Mouse (Mus musculus) megakaryocyte, embryonic 14.5 days (primary cell): ENCODE measurements around the gene Csdc2. TPM values are rescaled to one million over a fixed set of nuclear protein-coding genes. Genes with fewer than 3 reads are reported as not detected.

Source experiments
- H3K27me3 ChIP-seq: replicated peaks from 2 replicates; pipeline ENCODE3; 2012; ENCODE audit warnings: inconsistent platforms
- H3K36me3 ChIP-seq: replicated peaks from 2 replicates; pipeline ENCODE3; 2012; ENCODE audit warnings: low read length, inconsistent platforms, mixed read lengths
- H3K4me1 ChIP-seq: 2 replicates; pipeline ENCODE4 v1.6.1; 2012; ENCODE audit warnings: inconsistent platforms
- H3K4me3 ChIP-seq: replicated peaks from 2 replicates; pipeline ENCODE3; 2012; ENCODE audit warnings: moderate library complexity, mild to moderate bottlenecking, inconsistent platforms
- H3K9me3 ChIP-seq: 2 replicates; pipeline ENCODE4 v1.6.1; 2012; ENCODE audit warnings: inconsistent platforms
- FLI1 ChIP-seq: IDR thresholded peaks from 2 replicates; pipeline ENCODE4 v1.6.1; 2012; ENCODE audit warnings: low read length, inconsistent platforms, mixed read lengths
- GATA1 ChIP-seq: IDR thresholded peaks from 3 replicates; pipeline ENCODE4 v1.6.1; 2012; ENCODE audit warnings: mixed read lengths, low read length, inconsistent platforms, borderline replicate concordance
- polyA plus RNA-seq: library from polyadenylated mRNA; stranded (reverse); fragments of >175 nt; gene quantifications from 2 replicates; pipeline ENCODE4 v1.2.3, GENCODE M21; 2012; ENCODE audit warnings: low replicate concordance; ENCODE audit not compliant: insufficient read depth

Csdc2 gene
- not detected in 2 replicates for polyA plus RNA-seq

DNA sequence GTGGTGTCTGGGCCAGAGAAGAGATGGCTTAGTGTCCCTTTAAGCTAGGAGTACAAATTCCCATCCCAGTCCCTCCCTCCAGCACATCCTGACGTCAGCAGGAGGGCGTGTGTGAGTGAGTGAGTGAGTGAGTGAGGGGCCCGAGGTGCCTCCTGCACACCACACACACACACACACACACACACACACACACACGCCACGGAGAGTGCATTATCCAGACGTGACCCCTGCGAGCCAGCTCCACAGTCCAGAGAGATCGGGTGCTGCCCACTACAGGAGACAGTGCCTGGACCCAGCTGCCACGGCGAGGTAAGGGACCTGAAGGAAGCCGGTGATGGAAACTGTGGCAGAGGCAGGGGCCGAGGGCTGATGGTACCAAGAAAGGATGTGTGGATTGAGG is at the start of gene Csdc2:
Csdc2 (plus strand) TSS at position 81 of the 400 bp plus-strand sequence.
- Histone ChIP-seq H3K36me3 (no peaks in the 10 kb centered on the region), H3K27me3 (peaks cover 18% of the 10 kb centered on the region), H3K9me3 (no peaks in the 10 kb centered on the region), H3K4me1 (peaks cover 68% of the 10 kb centered on the region), H3K4me3 (peak within 1 kb of the TSS; percentile 35)
- TF ChIP-seq FLI1 (no peak), GATA1 (no peak)

DNA sequence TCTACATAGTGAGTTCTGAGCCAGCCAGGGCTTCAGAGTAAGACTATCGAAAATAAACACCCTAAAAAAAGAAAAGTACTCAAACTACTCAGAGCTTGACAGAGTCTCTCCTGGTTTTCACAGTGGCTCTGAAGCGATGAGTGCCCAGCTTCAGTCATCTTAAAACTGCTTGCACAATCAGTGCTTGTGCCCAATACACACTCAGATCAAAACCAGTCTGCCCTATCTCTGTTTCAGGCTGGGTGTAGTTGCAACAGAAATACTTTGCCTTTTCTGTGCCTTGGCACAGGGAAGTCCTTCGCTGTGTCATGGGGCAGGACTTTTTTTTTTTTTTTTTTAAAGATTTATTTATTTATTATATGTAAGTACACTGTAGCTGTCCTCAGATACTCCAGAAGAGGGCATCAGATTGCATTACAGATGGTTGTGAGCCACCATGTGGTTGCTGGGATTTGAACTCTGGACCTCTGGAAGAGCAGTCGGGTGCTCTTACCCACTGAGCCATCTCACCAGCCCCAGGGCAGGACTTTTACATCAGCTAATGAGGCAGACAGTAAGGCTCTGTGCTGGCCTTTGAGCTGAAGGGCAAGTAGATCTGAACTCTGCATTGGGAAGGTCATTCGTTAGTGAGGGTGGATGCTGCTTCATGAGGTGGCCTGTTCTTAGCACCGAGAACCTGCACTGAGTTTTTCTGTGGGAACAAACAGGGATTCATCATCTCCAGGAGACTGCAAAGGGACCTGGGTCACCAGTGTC is 49.6 kb upstream of the Csdc2 start:
- Histone ChIP-seq H3K27me3 (no peaks in the 10 kb centered on the region), H3K36me3 (peaks cover 80% of the 10 kb centered on the region), H3K4me3 (no peak overlapping the region), H3K9me3 (no peaks in the 10 kb centered on the region), H3K4me1 (peaks cover 50% of the 10 kb centered on the region)
- no peak for TF ChIP-seq FLI1
- TF ChIP-seq GATA1, result no peak

DNA sequence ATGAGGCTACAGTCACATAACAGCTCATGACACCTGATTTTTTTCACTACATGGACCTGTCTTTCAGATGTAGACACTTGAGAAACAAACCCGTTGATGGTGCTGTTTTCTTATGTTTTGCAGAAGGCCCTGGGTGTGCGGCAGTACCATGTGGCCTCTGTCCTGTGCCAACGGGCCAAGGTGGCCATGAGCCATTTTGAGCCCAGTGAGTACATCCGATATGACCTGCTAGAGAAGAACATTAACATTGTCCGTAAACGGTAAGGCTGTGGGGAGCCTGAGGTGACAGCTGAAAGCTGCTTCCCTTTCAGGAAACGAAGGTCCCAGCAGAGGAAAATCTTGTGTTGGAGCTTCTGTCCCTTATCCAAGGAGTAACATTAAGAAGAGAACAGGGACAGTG is 47.4 kb upstream of the Csdc2 start:
- H3K27me3 ChIP-seq, result no peaks in the 10 kb centered on the region
- peaks cover 81% of the 10 kb centered on the region for H3K36me3 ChIP-seq
- H3K4me1 ChIP-seq, result peaks cover 64% of the 10 kb centered on the region
- H3K9me3 ChIP-seq, result no peaks in the 10 kb centered on the region
- H3K4me3 ChIP-seq, result no peak overlapping the region
- TF ChIP-seq FLI1, result no peak
- TF ChIP-seq GATA1, result no peak

DNA sequence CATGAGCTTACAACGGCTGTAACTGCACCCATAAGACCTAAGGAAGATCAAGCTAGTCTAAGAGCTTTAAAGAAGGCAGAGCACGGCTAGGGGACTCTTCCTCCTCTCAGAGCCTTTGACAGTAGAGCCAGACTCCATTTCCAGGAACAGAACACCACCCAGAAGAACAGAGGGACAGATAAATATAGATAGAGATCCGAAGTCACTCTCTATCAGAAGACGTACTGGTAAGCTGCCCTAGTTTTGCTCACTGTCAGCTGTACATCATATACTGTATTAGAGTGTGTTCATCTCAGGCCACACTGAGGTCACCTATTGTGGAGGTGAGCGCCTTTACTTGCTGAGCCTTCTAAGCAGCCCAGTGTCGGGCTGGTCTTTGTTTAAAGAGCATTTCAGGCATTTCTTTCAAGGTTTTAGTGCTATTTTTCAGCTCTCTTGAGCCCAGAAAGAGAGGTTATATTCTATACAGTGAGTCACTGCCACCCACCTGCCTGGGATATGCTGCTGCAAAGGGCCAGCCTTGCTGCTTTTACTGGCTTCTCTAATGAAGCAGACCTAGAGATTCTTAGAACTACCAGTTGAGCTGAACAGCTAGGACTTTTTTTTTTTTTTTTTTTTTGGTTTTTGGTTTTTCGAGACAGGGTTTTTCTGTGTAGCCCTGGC is 45.3 kb upstream of the Csdc2 start:
- H3K9me3 ChIP-seq, result no peaks in the 10 kb centered on the region
- no peaks in the 10 kb centered on the region for H3K27me3 ChIP-seq
- TF ChIP-seq FLI1, result no peak
- no peak for TF ChIP-seq GATA1
- H3K4me3 ChIP-seq, result no peak overlapping the region
- peaks cover 86% of the 10 kb centered on the region for H3K36me3 ChIP-seq
- H3K4me1 ChIP-seq, result peaks cover 55% of the 10 kb centered on the region

DNA sequence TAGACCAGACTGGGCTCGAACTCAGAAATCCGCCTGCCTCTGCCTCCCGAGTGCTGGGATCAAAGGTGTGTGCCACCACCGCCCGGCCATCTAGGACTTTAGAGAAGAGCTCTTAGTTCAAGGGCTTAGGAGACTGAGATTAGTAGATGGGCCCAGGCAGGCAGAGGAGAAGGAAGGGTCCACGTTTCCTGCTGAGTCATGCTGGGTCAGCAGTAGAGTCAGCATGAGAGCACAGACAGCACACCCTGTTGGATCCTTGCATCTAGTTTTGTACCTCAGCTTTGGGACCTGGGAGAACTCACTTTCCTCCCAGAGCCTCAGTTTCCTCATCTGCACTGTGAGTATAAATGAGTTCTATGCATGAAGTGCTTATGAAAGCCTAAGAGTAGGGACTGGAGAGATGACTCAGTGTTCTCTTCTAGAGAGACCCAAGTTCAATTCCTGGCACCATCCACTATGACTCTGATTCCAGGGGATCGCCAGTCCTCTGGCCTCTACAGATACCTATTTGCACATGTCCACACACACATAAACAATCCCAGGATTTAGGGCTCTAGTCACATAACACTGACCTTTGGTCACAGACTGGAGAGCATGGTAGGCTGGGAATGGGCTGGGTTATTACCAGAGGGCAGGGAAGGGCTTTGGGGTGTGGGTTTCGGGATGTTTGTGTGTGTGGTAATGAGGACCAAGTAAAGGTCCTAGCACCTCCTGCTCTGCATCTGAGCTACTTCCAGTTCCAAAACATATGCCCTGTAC is 44.6 kb upstream of the Csdc2 start:
- TF ChIP-seq FLI1 (no peak), GATA1 (no peak)
- peaks cover 48% of the 10 kb centered on the region for H3K4me1 ChIP-seq
- no peaks in the 10 kb centered on the region for H3K27me3 ChIP-seq
- H3K4me3 ChIP-seq, result peak overlapping the region; percentile 73
- no peaks in the 10 kb centered on the region for H3K9me3 ChIP-seq
- peaks cover 88% of the 10 kb centered on the region for H3K36me3 ChIP-seq

- H3K36me3 ChIP-seq, result peaks cover 90% of the 10 kb centered on the region
- H3K4me3 ChIP-seq, result no peak overlapping the region
- H3K27me3 ChIP-seq, result no peaks in the 10 kb centered on the region
- no peaks in the 10 kb centered on the region for H3K9me3 ChIP-seq
- TF ChIP-seq GATA1, result no peak
- TF ChIP-seq FLI1, result no peak
- H3K4me1 ChIP-seq, result peaks cover 40% of the 10 kb centered on the region
Measured at GRCm38 (mm10) chr15:81894002-81894401, 42.6 kb upstream of the Csdc2 start.

DNA sequence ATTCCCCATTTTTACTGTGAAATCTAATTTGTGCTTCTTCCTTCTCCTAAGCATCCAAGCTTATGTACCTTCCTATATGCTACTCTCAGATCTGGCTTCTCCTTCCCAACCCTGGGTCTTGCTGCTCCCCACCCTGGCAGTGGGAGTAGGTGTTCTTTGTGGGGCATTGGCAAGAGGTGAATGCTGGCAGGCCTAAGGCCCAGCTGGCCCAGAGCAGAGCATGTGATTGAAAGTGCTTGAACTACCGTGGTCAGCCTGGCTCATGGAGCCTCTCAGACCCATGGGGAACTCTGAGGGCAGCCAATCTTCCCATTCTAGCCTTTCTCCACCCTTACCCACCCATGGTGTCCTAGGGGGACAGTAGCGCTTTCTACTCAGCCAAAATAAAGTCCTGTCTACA is 40.2 kb upstream of the Csdc2 start:
- Histone ChIP-seq H3K4me3 (no peak overlapping the region), H3K36me3 (peaks cover 88% of the 10 kb centered on the region)
- TF ChIP-seq FLI1 (no peak), GATA1 (no peak)

GRCm38 (mm10) chr15:81897607-81898285 is 38.8 kb upstream of the Csdc2 start:
- no peaks in the 10 kb centered on the region for H3K9me3 ChIP-seq
- H3K27me3 ChIP-seq, result no peaks in the 10 kb centered on the region
- no peak overlapping the region for H3K4me3 ChIP-seq
- H3K36me3 ChIP-seq, result peaks cover 92% of the 10 kb centered on the region
- peaks cover 18% of the 10 kb centered on the region for H3K4me1 ChIP-seq
- TF ChIP-seq FLI1 (no peak), GATA1 (no peak)

More for the DNA sequence above, 40.2 kb upstream of the Csdc2 start:
- no peaks in the 10 kb centered on the region for H3K9me3 ChIP-seq
- peaks cover 32% of the 10 kb centered on the region for H3K4me1 ChIP-seq
- H3K27me3 ChIP-seq, result no peaks in the 10 kb centered on the region

- TF ChIP-seq FLI1, result no peak
- no peak for TF ChIP-seq GATA1
- no peaks in the 10 kb centered on the region for H3K9me3 ChIP-seq
- no peak overlapping the region for H3K4me3 ChIP-seq
- peaks cover 12% of the 10 kb centered on the region for H3K4me1 ChIP-seq
- H3K36me3 ChIP-seq, result peaks cover 94% of the 10 kb centered on the region
- no peaks in the 10 kb centered on the region for H3K27me3 ChIP-seq
Measured at GRCm38 (mm10) chr15:81898751-81899150, 37.8 kb upstream of the Csdc2 start.
